Mouse (Mus musculus): ENCODE measurements at regions not wholly inside any gene's neighbourhood (a gene's known extent, or its start where the extent isn't known, plus 50 kb on each side); places are given as distances from the start of the nearest gene placed in this dataset.

DNA sequence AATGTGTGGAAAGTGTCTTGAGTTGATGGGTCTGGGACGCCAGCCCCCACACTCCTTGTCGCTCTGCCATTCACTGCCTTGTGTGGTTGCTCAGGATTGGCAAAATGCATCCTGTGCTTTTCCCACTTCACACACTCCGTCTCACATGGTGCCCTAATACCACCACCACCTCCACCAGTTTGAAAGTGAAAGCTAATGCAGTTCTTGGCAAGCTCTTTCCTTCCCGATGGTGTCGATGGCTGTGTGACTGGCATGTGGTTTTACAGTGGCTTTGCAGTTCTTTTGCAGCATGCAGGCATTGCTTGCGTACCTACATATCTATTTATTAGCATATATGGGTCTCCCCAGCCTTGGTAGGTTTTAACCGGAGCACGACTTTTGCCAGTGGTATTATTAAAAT lies 152.7 kb downstream of the Wnt5a start:
- TF ChIP-seq CTCF (IDR thresholded peaks at IDR 0.05; ENCODE audit: low read depth): no peak
- no peak for TF ChIP-seq EP300 (optimal IDR thresholded peaks at IDR 0.05)
